Mouse (Mus musculus) MEL (cell line): ENCODE results near the gene Hrh1. TPM values are rescaled to one million over a fixed set of nuclear protein-coding genes. Genes with fewer than 3 reads are reported as not detected.

Source experiments
- DNase-seq: peaks from one replicate; pipeline ENCODE4 v3.0.0; 2011; ENCODE audit warnings: low read depth, low spot score
- H3K27ac ChIP-seq: 2 replicates; pipeline ENCODE4 v1.5.1; 2012; ENCODE audit warnings: low read depth, mild to moderate bottlenecking, control low read depth, low read length, moderate library complexity; ENCODE audit not compliant: control insufficient read depth
- H3K27me3 ChIP-seq, 2 experiments: fragments of 150-350 bp in 1 of 2; sonication (generic) in 1 of 2; 2 replicates each; pipeline ENCODE4 v1.6.1; 2012; ENCODE audit warnings: low read length in 2 of 2, mild to moderate bottlenecking in 2 of 2, improper control_type of control experiment in 1 of 2, moderate library complexity in 1 of 2; ENCODE audit not compliant: insufficient read depth in 2 of 2, control insufficient read depth in 1 of 2
- H3K36me3 ChIP-seq, 2 experiments: 2 replicates each; pipeline ENCODE4 v1.6.1; 2012 to 2014; ENCODE audit warnings: low read length in 2 of 2, improper control_type of control experiment in 1 of 2, inconsistent platforms in 1 of 2, mild to moderate bottlenecking in 1 of 2; ENCODE audit not compliant: insufficient read depth in 2 of 2, control insufficient read depth in 1 of 2
- H3K4me1 ChIP-seq, 2 experiments: fragments of 150-350 bp in 1 of 2; sonication (generic) in 1 of 2; 2 replicates each; pipeline ENCODE4 v1.6.1; 2012; ENCODE audit warnings: low read length in 2 of 2, improper control_type of control experiment in 1 of 2, mild to moderate bottlenecking in 1 of 2; ENCODE audit not compliant: insufficient read depth in 2 of 2, control insufficient read depth in 1 of 2
- H3K4me3 ChIP-seq, 2 experiments: fragments of 150-350 bp in 1 of 2; sonication (generic) in 1 of 2; 2 replicates each; pipeline ENCODE4 v1.5.1; 2012; ENCODE audit warnings: low read depth in 2 of 2, low read length in 2 of 2, mild to moderate bottlenecking in 2 of 2, moderate library complexity in 2 of 2, control low read depth in 1 of 2, improper control_type of control experiment in 1 of 2; ENCODE audit not compliant: control insufficient read depth in 1 of 2, insufficient read depth in 1 of 2
- H3K79me2 ChIP-seq: 2 replicates; pipeline ENCODE4 v1.6.1; 2012; ENCODE audit warnings: mild to moderate bottlenecking, low read length, moderate library complexity; ENCODE audit not compliant: control insufficient read depth, poor library complexity, insufficient read depth
- H3K9ac ChIP-seq: 2 replicates; pipeline ENCODE4 v1.6.1; 2012; ENCODE audit warnings: low read depth, mild to moderate bottlenecking, control low read depth, low read length, moderate library complexity; ENCODE audit not compliant: control insufficient read depth, poor library complexity, severe bottlenecking
- H3K9me3 ChIP-seq: fragments of 150-350 bp; sonication (generic); replicated peaks from 2 replicates; pipeline ENCODE4 v1.6.1; 2012; ENCODE audit warnings: mild to moderate bottlenecking, low read length, improper control_type of control experiment, moderate library complexity; ENCODE audit not compliant: insufficient read depth
- BHLHE40 ChIP-seq: IDR thresholded peaks from 2 replicates; pipeline ENCODE4 v1.6.1; 2012; ENCODE audit warnings: low read depth, mild to moderate bottlenecking, inconsistent platforms, low read length, improper control_type of control experiment, borderline replicate concordance
- CTCF ChIP-seq, 3 experiments: IDR thresholded peaks in 2 of 3; conservative IDR thresholded peaks in 1 of 3; 2 replicates each; pipeline ENCODE4 v1.5.1; 2011 to 2012; ENCODE audit warnings: low read length in 3 of 3, low read depth in 2 of 3, mild to moderate bottlenecking in 2 of 3, improper control_type of control experiment in 1 of 3, inconsistent platforms in 1 of 3, mixed read lengths in 1 of 3, moderate library complexity in 1 of 3; ENCODE audit not compliant: control insufficient read depth in 1 of 3, insufficient read depth in 1 of 3, poor library complexity in 1 of 3, severe bottlenecking in 1 of 3
- E2F4 ChIP-seq: IDR thresholded peaks from 2 replicates; pipeline ENCODE4 v1.6.1; 2011; ENCODE audit warnings: low read depth, low read length, improper control_type of control experiment, borderline replicate concordance
- ELF1 ChIP-seq: IDR thresholded peaks from 2 replicates; pipeline ENCODE4 v1.6.1; 2014; ENCODE audit warnings: low read depth, mild to moderate bottlenecking, inconsistent platforms, low read length, improper control_type of control experiment, moderate library complexity
- EP300 ChIP-seq, 2 experiments: IDR thresholded peaks; 2 replicates each; pipeline ENCODE4 v1.6.1; 2011; ENCODE audit warnings: improper control_type of control experiment in 2 of 2, low read length in 2 of 2, low read depth in 1 of 2, mild to moderate bottlenecking in 1 of 2
- ETS1 ChIP-seq: IDR thresholded peaks from 2 replicates; pipeline ENCODE4 v1.6.1; 2012; ENCODE audit warnings: low read depth, mild to moderate bottlenecking, inconsistent platforms, low read length, improper control_type of control experiment, moderate library complexity
- HCFC1 ChIP-seq: IDR thresholded peaks from 2 replicates; pipeline ENCODE4 v1.6.1; 2012; ENCODE audit warnings: low read depth, mild to moderate bottlenecking, inconsistent platforms, low read length, improper control_type of control experiment, moderate library complexity
- MAZ ChIP-seq: IDR thresholded peaks from 2 replicates; pipeline ENCODE4 v1.6.1; 2012; ENCODE audit warnings: low read depth, mild to moderate bottlenecking, inconsistent platforms, low read length, improper control_type of control experiment
- MYB ChIP-seq: IDR thresholded peaks from 2 replicates; pipeline ENCODE4 v1.6.1; 2011; ENCODE audit warnings: mild to moderate bottlenecking, low read depth, low read length, improper control_type of control experiment
- MYC ChIP-seq: IDR thresholded peaks from 2 replicates; pipeline ENCODE4 v1.6.1; 2011; ENCODE audit warnings: low read depth, mild to moderate bottlenecking, low read length, improper control_type of control experiment, moderate library complexity
- POLR2AphosphoS2 ChIP-seq: IDR thresholded peaks from 2 replicates; pipeline ENCODE4 v1.6.1; 2011; ENCODE audit warnings: low read length, improper control_type of control experiment
- POLR2AphosphoS5 ChIP-seq: IDR thresholded peaks from 2 replicates; pipeline ENCODE4 v1.6.1; 2012; ENCODE audit warnings: low read depth, borderline replicate concordance, mild to moderate bottlenecking, inconsistent platforms, low read length, moderate library complexity, mixed read lengths
- SIN3A ChIP-seq: IDR thresholded peaks from 2 replicates; pipeline ENCODE4 v1.6.1; 2012; ENCODE audit warnings: low read length, improper control_type of control experiment, inconsistent platforms
- USF1 ChIP-seq: IDR thresholded peaks from 2 replicates; pipeline ENCODE4 v1.6.1; 2014; ENCODE audit warnings: low read depth, mild to moderate bottlenecking, inconsistent platforms, low read length, improper control_type of control experiment, moderate library complexity
- USF2 ChIP-seq, 2 experiments: IDR thresholded peaks; 2 replicates each; pipeline ENCODE4 v1.6.1; 2011 to 2012; ENCODE audit warnings: improper control_type of control experiment in 2 of 2, low read length in 2 of 2, borderline replicate concordance in 1 of 2, inconsistent platforms in 1 of 2, low read depth in 1 of 2, mild to moderate bottlenecking in 1 of 2; ENCODE audit not compliant: insufficient read depth in 1 of 2
- ZC3H11A ChIP-seq: IDR thresholded peaks from 2 replicates; pipeline ENCODE4 v1.6.1; 2012; ENCODE audit warnings: low read depth, mild to moderate bottlenecking, inconsistent platforms, low read length, improper control_type of control experiment
- ZKSCAN1 ChIP-seq: IDR thresholded peaks from 2 replicates; pipeline ENCODE4 v1.6.1; 2012; ENCODE audit warnings: low read depth, mild to moderate bottlenecking, inconsistent platforms, low read length, improper control_type of control experiment, moderate library complexity
- polyA plus RNA-seq, 2 experiments: library from polyadenylated mRNA; stranded (reverse) in 1 of 2; unstranded in 1 of 2; fragments of >175 nt in 1 of 2; fragments of >200 nt in 1 of 2; gene quantifications; 2 replicates each; pipeline versions ENCODE4 v1.2.1 to v1.2.4; 2012; ENCODE audit warnings: low replicate concordance in 2 of 2, low read depth in 1 of 2; ENCODE audit not compliant: insufficient read length in 2 of 2, insufficient read depth in 1 of 2, missing spikeins in 1 of 2
- total RNA-seq: library from RNA; depleted of rRNA; stranded (reverse); fragments of 300-350 nt; gene quantifications from 2 replicates; pipeline ENCODE4 v1.2.3, GENCODE M21; 2012

The Hrh1 gene
- total and polyA plus RNA-seq, 3 experiments: not detected

DNA sequence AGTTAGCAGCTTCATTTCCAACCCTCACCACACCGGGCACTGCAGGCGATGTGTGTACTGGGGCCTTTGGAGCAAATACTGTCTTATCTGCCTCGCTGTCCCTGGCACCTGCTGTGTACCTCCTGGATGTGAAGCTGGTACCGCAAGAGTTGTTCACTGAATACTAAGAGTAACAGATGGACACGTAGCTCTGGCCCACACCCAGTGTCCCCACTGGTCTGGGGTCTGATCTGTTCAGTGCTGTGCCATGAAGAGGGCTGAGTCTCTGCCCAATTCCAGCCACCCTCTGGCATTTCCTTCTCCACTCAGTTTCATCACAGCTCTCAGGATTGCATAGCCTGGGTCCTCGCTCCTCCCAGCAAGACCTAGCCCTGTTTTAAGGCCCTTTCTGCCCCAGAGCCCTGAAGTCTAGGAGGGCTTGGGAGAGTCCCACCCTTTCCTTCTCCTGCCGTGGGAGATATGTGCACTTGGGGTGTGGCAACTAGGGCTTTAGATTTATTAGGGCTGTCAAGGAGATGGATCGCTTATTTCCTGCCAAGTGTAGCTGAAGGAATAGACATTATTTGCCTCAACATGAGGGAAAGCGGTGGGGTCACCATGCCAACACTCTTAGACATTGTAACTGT lies 25.4 kb downstream of the Hrh1 start:
- no peaks in the 10 kb centered on the region for H3K4me1 ChIP-seq
- H3K27ac ChIP-seq: no peak overlapping the region
- no peaks in the 10 kb centered on the region for H3K79me2 ChIP-seq
- no peak overlapping the region for H3K9ac ChIP-seq
- DNase-seq: no peak
- no peaks in the 10 kb centered on the region; the same call in 1 of the 2 replicates for H3K9me3 ChIP-seq
- H3K36me3 ChIP-seq: no peaks in the 10 kb centered on the region
- no peaks in the 10 kb centered on the region; a peak in 1 of 4 replicates for H3K27me3 ChIP-seq
- no peak overlapping the region for H3K4me3 ChIP-seq
- TF ChIP-seq SIN3A: no peak

- H3K9me3 ChIP-seq: no peaks in the 10 kb centered on the region; the same call in 1 of the 2 replicates
- H3K27me3 ChIP-seq: no peaks in the 10 kb centered on the region
- H3K9ac ChIP-seq: no peak overlapping the region
- H3K4me1 ChIP-seq: no peaks in the 10 kb centered on the region
- no peak overlapping the region for H3K27ac ChIP-seq
- TF ChIP-seq ZKSCAN1 (no peak), MYB (no peak), SIN3A (no peak), ETS1 (no peak), USF1 (no peak), CTCF (IDR thresholded peaks at IDR 0.05 in 2 of 3, conservative IDR thresholded peaks at IDR 0.05 in 1 of 3; ENCODE audit: control insufficient read depth in 1 of 3, insufficient read depth in 1 of 3, low read depth in 2 of 3, low read length in 3 of 3, poor library complexity in 1 of 3, severe bottlenecking in 1 of 3) (no peak), POLR2AphosphoS2 (no peak), ELF1 (no peak), MYC (no peak), EP300 (IDR thresholded peaks at IDR 0.05; ENCODE audit: low read depth in 1 of 2, low read length in 2 of 2) (no peak), HCFC1 (no peak), POLR2AphosphoS5 (no peak), ZC3H11A (no peak), MAZ (no peak), E2F4 (no peak), BHLHE40 (no peak), USF2 (IDR thresholded peaks at IDR 0.05; ENCODE audit: borderline replicate concordance in 1 of 2, insufficient read depth in 1 of 2, low read depth in 1 of 2, low read length in 2 of 2) (no peak)
- DNase-seq: no peak
- no peaks in the 10 kb centered on the region for H3K36me3 ChIP-seq
- no peak overlapping the region for H3K4me3 ChIP-seq
- H3K79me2 ChIP-seq: no peaks in the 10 kb centered on the region
Observed at GRCm38 (mm10) chr6:114425343-114425742, 27.6 kb downstream of the Hrh1 start.
